Mouse (Mus musculus) forebrain, embryonic 15.5 days (tissue): Measurements from ENCODE around the gene Sfn. TPM values are rescaled to one million over a fixed set of nuclear protein-coding genes. Genes with fewer than 3 reads are reported as not detected.

Experiments used
- ATAC-seq: fragments of 200-750 bp; cut with Nextera tagmentation; replicated peaks from 2 replicates; pipeline ENCODE4 v1.8.0; 2017; ENCODE audit warnings: mild to moderate bottlenecking, moderate TSS enrichment, moderate library complexity
- H3K27ac ChIP-seq: fragments of 300-500 bp; sonication (generic); replicated peaks from 2 replicates; pipeline ENCODE4 v1.5.1; 2015; ENCODE audit warnings: mild to moderate bottlenecking, inconsistent platforms
- H3K27me3 ChIP-seq: fragments of 300-500 bp; sonication (generic); 2 replicates; pipeline ENCODE4 v1.6.1; 2015; ENCODE audit warnings: inconsistent platforms
- H3K36me3 ChIP-seq: fragments of 300-500 bp; sonication (generic); 2 replicates; pipeline ENCODE4 v1.6.1; 2015; ENCODE audit warnings: mild to moderate bottlenecking, inconsistent platforms
- H3K4me1 ChIP-seq: fragments of 300-500 bp; sonication (generic); 2 replicates; pipeline ENCODE4 v1.6.1; 2015; ENCODE audit warnings: inconsistent platforms
- H3K4me2 ChIP-seq: fragments of 300-500 bp; sonication (generic); replicated peaks from 2 replicates; pipeline ENCODE4 v1.6.1; 2015; ENCODE audit warnings: mild to moderate bottlenecking, inconsistent platforms
- H3K4me3 ChIP-seq: fragments of 300-500 bp; sonication (generic); 2 replicates; pipeline ENCODE4 v1.5.1; 2015; ENCODE audit warnings: mild to moderate bottlenecking, inconsistent platforms
- H3K9ac ChIP-seq: fragments of 300-500 bp; sonication (generic); replicated peaks from 2 replicates; pipeline ENCODE4 v1.6.1; 2015; ENCODE audit warnings: mild to moderate bottlenecking, inconsistent platforms
- H3K9me3 ChIP-seq: fragments of 300-500 bp; sonication (generic); 2 replicates; pipeline ENCODE4 v1.6.1; 2016; ENCODE audit warnings: inconsistent platforms
- WGBS: fragments of 180-500 bp; shearing (Covaris S2); methylation state at CpG from one replicate; pipeline ENCODE4 v1.1.7; 2015; ENCODE audit warnings: mixed read lengths; 5-methylcytosine and 5-hydroxymethylcytosine counted together
- polyA plus RNA-seq: library from polyadenylated mRNA; unstranded; fragments of >200 nt; fragmentation: Nextera tagmentation; extraction: Ambion mirVana; gene quantifications from 2 replicates; pipeline ENCODE4 v1.2.1, GENCODE M21; 2015

The Sfn gene
- polyA plus RNA-seq, 1 experiment from 2014 or later = 1.1 TPM

GRCm38 (mm10) chr4:133630326-133630920 lies 28.5 kb upstream of the Sfn start:
- peaks cover 16% of the 10 kb centered on the region for H3K4me1 ChIP-seq
- ATAC-seq = no peak
- H3K9ac ChIP-seq = no peak overlapping the region
- WGBS = 90% methylated on average over 8 of the region's 8 CpGs
- H3K4me3 ChIP-seq = no peak overlapping the region
- H3K9me3 ChIP-seq = no peaks in the 10 kb centered on the region
- no peaks in the 10 kb centered on the region for H3K27me3 ChIP-seq
- H3K27ac ChIP-seq = no peak overlapping the region
- H3K36me3 ChIP-seq = peaks cover 4% of the 10 kb centered on the region
- H3K4me2 ChIP-seq = no peak overlapping the region

GRCm38 (mm10) chr4:133629191-133629590 lies 27.2 kb upstream of the Sfn start:
- H3K27me3 ChIP-seq = no peaks in the 10 kb centered on the region
- peaks cover 8% of the 10 kb centered on the region for H3K36me3 ChIP-seq
- H3K9me3 ChIP-seq = no peaks in the 10 kb centered on the region
- no peak overlapping the region for H3K9ac ChIP-seq
- peaks cover 16% of the 10 kb centered on the region for H3K4me1 ChIP-seq
- whole genome bisulfite sequencing = 91% methylated on average over 7 of the region's 7 CpGs
- no peak overlapping the region for H3K27ac ChIP-seq
- no peak overlapping the region for H3K4me3 ChIP-seq
- ATAC-seq = no peak
- H3K4me2 ChIP-seq = no peak overlapping the region

- no peak for ATAC-seq
- peaks cover 8% of the 10 kb centered on the region for H3K36me3 ChIP-seq
- H3K27me3 ChIP-seq = no peaks in the 10 kb centered on the region
- no peak overlapping the region for H3K27ac ChIP-seq
- H3K4me3 ChIP-seq = no peak overlapping the region
- no peak overlapping the region for H3K4me2 ChIP-seq
- H3K4me1 ChIP-seq = peaks cover 15% of the 10 kb centered on the region
- H3K9ac ChIP-seq = no peak overlapping the region
- 94% methylated on average over 2 of the region's 2 CpGs for WGBS
- H3K9me3 ChIP-seq = no peaks in the 10 kb centered on the region
Measured at GRCm38 (mm10) chr4:133628517-133628916, 26.5 kb upstream of the Sfn start.

- no peak for ATAC-seq
- no peaks in the 10 kb centered on the region for H3K9me3 ChIP-seq
- H3K27ac ChIP-seq = no peak overlapping the region
- H3K27me3 ChIP-seq = no peaks in the 10 kb centered on the region
- WGBS = 91% methylated on average over 14 of the region's 14 CpGs
- H3K4me3 ChIP-seq = no peak overlapping the region
- no peak overlapping the region for H3K9ac ChIP-seq
- peaks cover 8% of the 10 kb centered on the region for H3K36me3 ChIP-seq
- no peak overlapping the region for H3K4me2 ChIP-seq
- peaks cover 8% of the 10 kb centered on the region for H3K4me1 ChIP-seq
Measured at GRCm38 (mm10) chr4:133627039-133627438, 25.1 kb upstream of the Sfn start.

- Histone ChIP-seq H3K27ac (no peak overlapping the region), H3K4me3 (no peak overlapping the region), H3K9me3 (no peaks in the 10 kb centered on the region), H3K36me3 (peaks cover 8% of the 10 kb centered on the region), H3K4me2 (no peak overlapping the region), H3K4me1 (peaks cover 3% of the 10 kb centered on the region), H3K9ac (no peak overlapping the region), H3K27me3 (no peaks in the 10 kb centered on the region)
- 88% methylated on average over 9 of the region's 9 CpGs for WGBS
- ATAC-seq = no peak
Measured at GRCm38 (mm10) chr4:133626621-133627020, 24.7 kb upstream of the Sfn start.

GRCm38 (mm10) chr4:133626221-133626620 lies 24.3 kb upstream of the Sfn start:
- Histone ChIP-seq H3K4me1 (peaks cover under 1% of the 10 kb centered on the region; the same call in 1 of the 2 replicates), H3K27me3 (no peaks in the 10 kb centered on the region), H3K9ac (no peak overlapping the region), H3K4me3 (no peak overlapping the region), H3K4me2 (no peak overlapping the region), H3K27ac (no peak overlapping the region), H3K36me3 (peaks cover 8% of the 10 kb centered on the region), H3K9me3 (no peaks in the 10 kb centered on the region)
- no peak for ATAC-seq
- WGBS = 56% methylated on average over 5 of the region's 5 CpGs

GRCm38 (mm10) chr4:133625621-133626071 lies 23.7 kb upstream of the Sfn start:
- peaks cover 10% of the 10 kb centered on the region for H3K36me3 ChIP-seq
- 61% methylated on average over 11 of the region's 11 CpGs for WGBS

GRCm38 (mm10) chr4:133624830-133625229 lies 22.9 kb upstream of the Sfn start:
- H3K4me1 ChIP-seq = no peaks in the 10 kb centered on the region
- no peaks in the 10 kb centered on the region for H3K9me3 ChIP-seq
- H3K4me3 ChIP-seq = no peak overlapping the region
- no peak for ATAC-seq
- H3K36me3 ChIP-seq = peaks cover 10% of the 10 kb centered on the region
- H3K9ac ChIP-seq = no peak overlapping the region
- no peak overlapping the region for H3K27ac ChIP-seq
- no peak overlapping the region for H3K4me2 ChIP-seq
- 93% methylated on average over 7 of the region's 7 CpGs for WGBS
- no peaks in the 10 kb centered on the region for H3K27me3 ChIP-seq

More at GRCm38 (mm10) chr4:133625621-133626071, 23.7 kb upstream of the Sfn start:
- Histone ChIP-seq H3K4me1 (no peaks in the 10 kb centered on the region), H3K9me3 (no peaks in the 10 kb centered on the region), H3K9ac (no peak overlapping the region), H3K27me3 (no peaks in the 10 kb centered on the region), H3K4me3 (no peak overlapping the region), H3K4me2 (no peak overlapping the region), H3K27ac (no peak overlapping the region)
- no peak for ATAC-seq

- H3K9me3 ChIP-seq = no peaks in the 10 kb centered on the region
- no peak overlapping the region for H3K4me2 ChIP-seq
- 82% methylated on average over 11 of the region's 11 CpGs for WGBS
Measured at GRCm38 (mm10) chr4:133622161-133622695, 20.3 kb upstream of the Sfn start.

GRCm38 (mm10) chr4:133620668-133621067 lies 18.7 kb upstream of the Sfn start:
- Histone ChIP-seq H3K9ac (no peak overlapping the region), H3K4me1 (0 out of 2 replicates have a peak, but pooled peaks cover 3% of the 10 kb centered on the region), H3K36me3 (peaks cover 8% of the 10 kb centered on the region), H3K4me3 (no peak overlapping the region), H3K27me3 (no peaks in the 10 kb centered on the region), H3K9me3 (no peaks in the 10 kb centered on the region), H3K27ac (no peak overlapping the region), H3K4me2 (no peak overlapping the region)
- ATAC-seq = no peak
- WGBS = 85% methylated on average over 8 of the region's 8 CpGs

More at GRCm38 (mm10) chr4:133622161-133622695, 20.3 kb upstream of the Sfn start:
- ATAC-seq = no peak
- H3K27ac ChIP-seq = no peak overlapping the region
- 0 out of 2 replicates have a peak, but pooled peaks cover 3% of the 10 kb centered on the region for H3K4me1 ChIP-seq
- H3K27me3 ChIP-seq = no peaks in the 10 kb centered on the region
- H3K9ac ChIP-seq = no peak overlapping the region
- H3K4me3 ChIP-seq = no peak overlapping the region
- H3K36me3 ChIP-seq = peaks cover 10% of the 10 kb centered on the region

GRCm38 (mm10) chr4:133619473-133620136 lies 17.6 kb upstream of the Sfn start:
- WGBS = 75% methylated on average over 4 of the region's 4 CpGs
- H3K36me3 ChIP-seq = 0 out of 2 replicates have a peak, but pooled peaks cover 2% of the 10 kb centered on the region
- ATAC-seq = no peak
- H3K9ac ChIP-seq = no peak overlapping the region
- no peak overlapping the region for H3K27ac ChIP-seq
- 0 out of 2 replicates have a peak, but pooled peaks cover 3% of the 10 kb centered on the region for H3K4me1 ChIP-seq
- H3K27me3 ChIP-seq = no peaks in the 10 kb centered on the region
- H3K9me3 ChIP-seq = no peaks in the 10 kb centered on the region
- no peak overlapping the region for H3K4me3 ChIP-seq
- H3K4me2 ChIP-seq = no peak overlapping the region

- H3K9ac ChIP-seq = no peak overlapping the region
- no peak overlapping the region for H3K27ac ChIP-seq
- H3K36me3 ChIP-seq = peaks cover 8% of the 10 kb centered on the region; the same call in 1 of the 2 replicates
- H3K4me3 ChIP-seq = no peak overlapping the region
- WGBS = 91% methylated on average over 11 of the region's 11 CpGs
- H3K4me1 ChIP-seq = 0 out of 2 replicates have a peak, but pooled peaks cover 3% of the 10 kb centered on the region
- ATAC-seq = no peak
- H3K9me3 ChIP-seq = no peaks in the 10 kb centered on the region
- no peak overlapping the region for H3K4me2 ChIP-seq
- H3K27me3 ChIP-seq = no peaks in the 10 kb centered on the region
Measured at GRCm38 (mm10) chr4:133617936-133618335, 16.0 kb upstream of the Sfn start.
